Mouse (Mus musculus) cerebellum, postnatal 36 days (tissue): ENCODE measurements around the gene Vmn2r100.

Source experiments
- DNase-seq, 2 experiments: peaks; one replicate each; pipeline ENCODE4 v3.0.0; 2021 to 2022; ENCODE audit warnings: mixed read lengths in 2 of 2

Vmn2r100 gene

DNA sequence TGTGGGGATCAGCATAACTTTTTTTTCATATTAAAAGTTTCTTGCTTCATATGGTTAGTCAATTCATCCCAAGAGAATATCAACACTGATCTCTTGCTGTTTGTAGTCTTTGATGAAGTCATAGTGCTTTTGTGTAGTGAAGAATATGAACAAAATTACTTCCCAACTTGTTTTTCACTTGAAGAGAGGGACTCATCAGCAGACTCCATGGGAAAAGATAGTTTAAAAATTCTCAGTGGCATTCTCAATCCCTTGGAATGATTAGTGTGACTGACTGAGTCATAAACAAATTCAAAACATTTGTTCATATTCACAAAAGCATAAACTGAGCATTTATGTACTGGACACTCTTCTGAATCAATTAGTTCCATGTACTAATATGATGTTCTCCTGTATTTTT, at the start of gene Vmn2r100:
Gene Vmn2r100, plus strand, starts transcription at position 301 of the 400 bp plus-strand sequence.
- no peak for DNase-seq

DNA sequence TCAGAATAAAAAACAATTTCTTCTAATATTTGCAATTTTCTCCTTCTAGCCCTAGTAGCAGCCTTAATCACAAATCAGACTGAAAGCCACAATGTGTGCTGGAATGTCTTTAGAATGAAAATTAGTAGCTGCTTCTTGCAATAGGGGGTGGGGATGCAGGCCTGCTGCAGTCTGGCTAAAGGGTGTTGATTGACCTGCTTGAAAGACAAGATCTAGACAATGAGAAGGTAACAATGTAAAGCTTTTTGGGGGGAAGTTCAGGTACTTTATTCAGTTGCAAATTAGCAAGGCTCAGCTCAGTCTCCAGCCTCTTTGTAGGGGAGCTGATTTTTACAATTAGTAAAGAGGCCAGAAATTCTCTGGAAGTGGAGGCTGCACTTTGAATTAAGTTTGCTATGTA, 21.7 kb upstream of the Vmn2r100 start:
- DNase-seq: no peak

DNA sequence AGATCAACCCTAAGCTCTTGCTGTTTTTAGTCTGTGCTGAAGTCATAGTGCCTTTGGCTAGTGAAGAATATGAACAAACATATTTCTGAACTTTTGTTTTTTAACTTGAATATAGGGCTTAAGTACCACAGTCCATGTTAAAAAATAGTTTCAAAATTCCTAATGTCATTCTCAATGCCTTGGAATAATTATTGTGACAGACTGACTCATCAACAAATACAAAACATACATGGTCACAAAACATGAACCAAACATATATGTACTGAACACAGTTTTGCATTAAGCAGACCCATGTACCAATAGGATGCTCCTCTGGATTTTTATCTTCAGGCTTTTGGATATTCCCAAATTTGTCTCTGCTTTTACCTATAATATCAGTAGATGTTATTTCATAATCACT, 72.4 kb downstream of the Vmn2r100 start, which contains the start of gene Vmn2r101:
Gene Vmn2r101, plus strand, starts transcription at position 301 of the 400 bp plus-strand sequence.
- no peak for DNase-seq
